Mouse (Mus musculus) ovary, postnatal 36 days (tissue): ENCODE data around the gene Mark3.
A peak's percentile ranks its signal among the peaks of the same experiment; 100 is the strongest.
"Not testable (repeated sequence)": the region's sequence is repeated elsewhere in the genome, so short reads cannot be mapped to it uniquely, and the experiment has no call there.

ENCODE experiments used
- DNase-seq: peaks from one replicate; pipeline ENCODE4 v3.0.0; 2022; ENCODE audit warnings: low spot score, mixed read lengths

The Mark3 gene

DNA sequence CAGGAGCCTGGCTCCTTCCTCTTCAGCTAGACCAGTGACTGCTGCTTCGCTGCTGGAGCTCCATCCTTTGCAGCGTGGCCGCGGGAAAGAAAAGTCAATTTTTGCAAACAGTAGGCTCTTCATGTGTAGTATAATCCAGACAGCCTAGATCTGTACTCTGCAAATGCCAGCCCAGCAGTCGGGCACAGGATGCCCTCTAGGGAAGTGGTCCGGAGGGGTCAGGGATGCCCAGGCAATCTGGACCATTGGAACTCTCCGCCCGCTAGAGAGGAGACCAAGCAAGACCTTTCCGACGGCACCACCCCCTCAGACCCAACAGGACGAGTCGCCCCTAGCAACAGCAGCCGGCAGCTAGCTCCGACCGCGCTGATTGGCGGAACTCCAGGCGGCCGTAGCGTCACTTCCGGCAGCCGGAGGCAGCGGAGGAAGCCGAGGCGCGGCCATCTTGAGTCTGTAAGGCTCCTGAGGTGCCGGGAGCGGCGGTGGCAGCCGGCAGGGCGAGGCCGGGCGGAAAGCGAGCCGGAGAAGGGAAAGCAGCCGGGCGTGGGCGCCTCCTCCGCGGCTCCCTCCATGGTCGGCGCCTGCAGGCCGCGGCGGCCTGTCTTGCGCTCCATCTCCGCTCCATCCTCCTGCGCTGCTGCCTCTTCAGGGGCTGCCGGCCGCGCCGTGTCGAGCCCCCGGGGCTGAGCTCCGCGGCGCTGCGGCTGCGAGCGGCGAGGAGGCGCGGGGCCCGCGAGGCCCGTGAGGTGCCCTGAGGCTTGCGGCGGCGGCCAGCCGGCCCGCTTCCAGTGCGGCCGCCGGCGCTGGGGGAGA, at the start of gene Mark3:
Mark3 (plus strand) TSS at position 450 of the 813 bp plus-strand sequence.
- peak; percentile 97 for DNase-seq

DNA sequence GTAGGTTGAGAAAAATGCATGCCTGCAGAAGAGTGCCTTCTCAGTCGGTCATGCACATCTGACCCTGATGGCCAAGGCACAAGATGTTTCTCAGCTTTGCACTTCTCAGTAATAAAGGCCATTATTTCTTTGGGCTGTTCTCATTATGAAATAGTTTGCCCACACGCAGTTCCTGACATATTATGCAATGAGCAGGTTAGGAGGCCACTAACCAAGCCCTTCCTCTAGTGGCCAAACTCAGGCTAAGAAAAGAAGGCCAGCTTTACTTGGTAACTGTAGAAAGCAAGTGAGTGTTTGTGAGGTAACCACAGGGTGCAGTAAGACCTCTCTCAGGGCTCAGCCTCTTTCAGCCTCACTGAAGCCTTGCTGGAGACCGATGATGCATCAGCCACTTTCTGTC, 49.4 kb upstream of the Mark3 start:
- DNase-seq = no peak

- DNase-seq = no peak
Measured at GRCm38 (mm10) chr12:111527643-111528281, 46.6 kb upstream of the Mark3 start.

DNA sequence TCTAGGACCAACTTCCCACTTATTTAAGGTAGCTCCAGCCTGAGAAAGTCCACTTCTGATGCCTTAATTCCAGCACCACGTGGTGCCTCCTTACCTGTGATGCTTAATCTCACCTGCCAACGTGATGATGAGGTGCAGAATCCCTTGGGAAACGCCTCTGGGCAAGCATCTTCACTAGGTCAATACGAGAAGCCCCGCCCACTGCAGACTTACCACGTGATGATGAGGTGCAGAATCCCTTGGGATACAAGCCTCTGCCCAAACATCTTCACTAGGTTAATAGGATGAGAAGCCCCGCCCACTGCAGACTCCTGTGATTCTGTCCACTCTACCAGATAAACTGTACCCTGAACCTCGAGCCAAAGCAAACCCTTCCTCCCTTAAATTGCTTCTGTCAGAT, 45.1 kb upstream of the Mark3 start:
- DNase-seq = no peak

- no peak for DNase-seq
Measured at GRCm38 (mm10) chr12:111533096-111533794, 41.1 kb upstream of the Mark3 start.

GRCm38 (mm10) chr12:111535281-111535680, 39.0 kb upstream of the Mark3 start:
- DNase-seq = no peak

DNA sequence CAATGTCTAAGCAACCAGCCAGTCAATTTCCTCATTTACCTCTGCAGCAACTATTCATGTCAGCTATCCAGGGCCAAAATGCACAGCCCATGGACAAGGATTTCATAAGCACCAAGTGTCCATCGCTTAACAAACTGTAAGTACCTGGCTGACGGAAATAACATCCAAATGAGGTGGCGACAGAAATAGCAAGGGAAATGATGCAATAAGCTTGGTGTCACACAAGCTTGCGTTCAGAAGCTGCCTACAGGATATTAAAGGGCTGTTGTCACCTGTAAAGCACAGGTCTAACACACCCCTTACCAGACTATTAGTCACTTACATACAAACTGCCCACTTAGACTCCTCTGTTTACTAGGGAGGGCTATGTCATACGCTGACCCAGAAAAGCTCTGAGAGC, 38.6 kb upstream of the Mark3 start:
- no peak for DNase-seq

DNA sequence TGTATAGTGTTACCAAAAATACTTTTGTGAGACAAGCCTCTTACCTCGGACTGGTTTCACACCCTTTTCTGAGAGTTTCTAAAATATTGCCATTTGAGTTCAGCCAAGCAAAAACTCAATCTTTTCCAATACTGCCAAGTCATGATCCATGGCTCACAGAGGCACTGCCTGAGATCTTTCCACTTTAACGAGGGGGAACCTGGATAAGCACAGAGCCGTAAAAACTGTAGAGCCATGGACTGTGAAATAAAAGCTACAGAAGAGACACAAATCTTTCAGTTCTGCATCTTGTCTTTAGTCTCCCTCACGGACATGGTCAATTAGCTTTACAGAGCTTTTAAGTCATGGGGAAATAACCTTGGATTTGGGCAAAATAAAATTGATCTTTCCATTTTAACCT, 37.6 kb upstream of the Mark3 start:
- no peak for DNase-seq

DNA sequence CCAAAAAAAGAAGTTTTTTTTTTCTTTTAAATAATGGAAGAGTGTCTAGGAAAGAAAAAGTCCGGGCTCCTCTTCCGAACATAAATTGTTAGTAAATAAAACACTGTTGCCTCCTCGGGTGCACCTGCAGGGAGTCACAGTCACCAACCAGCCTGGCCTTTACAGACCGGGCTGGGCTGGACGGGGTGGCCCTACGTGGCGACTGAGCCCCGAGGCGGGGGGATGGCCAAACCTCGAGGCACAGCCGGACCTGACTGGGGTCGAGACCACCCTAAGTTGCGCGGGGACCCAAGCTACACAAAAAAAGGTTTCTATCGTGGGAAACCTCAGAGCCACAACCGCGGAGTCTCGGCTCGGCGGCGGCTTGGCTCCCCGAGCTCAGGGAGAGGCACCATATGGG, 37.0 kb upstream of the Mark3 start:
- no peak for DNase-seq

DNA sequence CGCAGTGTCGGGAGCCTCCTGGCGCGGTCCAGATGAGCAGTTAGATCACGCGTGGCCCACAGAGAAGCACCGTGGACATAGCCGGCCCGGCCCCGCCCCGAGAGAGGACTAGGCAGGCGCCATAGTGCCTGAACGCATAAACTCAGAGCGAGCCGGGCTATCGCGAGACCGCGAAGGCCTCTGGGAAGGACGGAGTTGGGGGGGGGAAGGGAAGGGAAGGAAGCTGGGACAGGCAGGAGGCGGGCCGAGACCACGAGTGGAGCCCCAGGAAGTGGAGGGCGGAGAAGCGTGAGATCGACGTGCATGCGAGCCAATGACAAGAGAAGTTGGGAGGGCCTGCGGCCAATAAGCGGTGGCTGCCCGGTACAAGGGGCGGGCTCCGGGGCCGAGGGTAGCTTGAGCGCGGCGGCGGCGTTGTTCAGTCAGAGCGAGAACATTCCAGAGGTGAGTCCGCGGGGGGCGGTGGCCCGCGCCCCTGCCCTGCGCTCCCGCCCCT, 36.5 kb upstream of the Mark3 start, which contains the start of gene Eif5:
Eif5 (plus strand) TSS at position 221 of the 496 bp plus-strand sequence.
- peak; percentile 99 for DNase-seq

DNA sequence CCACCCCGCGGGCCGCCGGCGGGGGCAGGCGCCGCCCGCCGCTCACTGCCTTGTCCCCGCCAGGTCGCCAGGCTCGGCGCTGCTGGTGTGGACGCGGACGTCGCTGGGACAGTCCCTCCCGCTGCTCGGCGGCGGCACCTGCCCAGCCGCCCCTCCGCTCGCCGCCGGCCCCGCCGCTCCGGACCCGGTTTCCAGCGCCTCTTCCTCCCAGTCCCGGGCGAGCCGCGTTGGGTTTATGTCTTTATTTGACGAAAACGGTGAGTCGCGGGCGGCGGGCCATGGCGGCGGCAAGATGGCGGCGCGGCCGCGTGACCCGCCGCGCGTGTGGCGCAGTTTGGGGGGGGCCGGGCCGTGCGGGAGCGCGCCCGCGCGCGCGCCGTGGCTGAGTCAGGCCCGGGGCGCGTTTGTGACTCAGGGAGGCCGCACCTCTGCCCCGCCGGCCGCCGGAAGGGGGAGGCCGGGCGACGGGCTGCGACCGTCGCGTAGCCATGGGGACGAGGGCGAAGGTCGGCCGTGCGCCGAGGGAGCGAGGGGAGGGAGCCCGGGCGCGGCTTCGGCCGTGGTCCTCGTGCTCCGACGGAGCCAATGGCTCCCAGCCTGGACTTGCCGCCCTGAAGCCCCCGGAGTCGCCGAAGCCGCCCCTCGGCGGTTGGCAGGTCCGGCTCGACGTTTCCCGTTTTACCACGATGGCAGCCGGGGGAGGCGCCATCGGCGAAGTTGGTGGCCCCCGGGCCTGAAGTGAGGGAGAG, 35.9 kb upstream of the Mark3 start:
- peak; percentile 84 for DNase-seq

DNA sequence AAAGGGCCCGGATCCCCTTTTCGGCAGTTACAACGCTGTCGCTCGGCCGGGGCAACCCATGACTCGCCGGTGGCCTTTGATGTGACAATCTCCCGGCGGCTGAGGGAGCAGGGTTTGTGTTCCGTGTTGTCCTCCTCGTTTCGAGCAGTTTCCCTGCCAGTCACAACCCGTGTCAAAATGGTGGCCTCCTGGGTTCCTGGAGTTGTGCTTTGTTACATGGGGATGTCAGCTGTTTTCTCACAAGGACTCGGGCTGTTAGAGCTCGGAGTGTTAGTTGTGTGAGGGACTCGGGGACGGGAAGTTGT, 35.3 kb upstream of the Mark3 start:
- no peak for DNase-seq

GRCm38 (mm10) chr12:111547070-111547469, 27.3 kb upstream of the Mark3 start:
- DNase-seq = no peak

- DNase-seq = no peak
Measured at GRCm38 (mm10) chr12:111548555-111549289, 25.6 kb upstream of the Mark3 start.

DNA sequence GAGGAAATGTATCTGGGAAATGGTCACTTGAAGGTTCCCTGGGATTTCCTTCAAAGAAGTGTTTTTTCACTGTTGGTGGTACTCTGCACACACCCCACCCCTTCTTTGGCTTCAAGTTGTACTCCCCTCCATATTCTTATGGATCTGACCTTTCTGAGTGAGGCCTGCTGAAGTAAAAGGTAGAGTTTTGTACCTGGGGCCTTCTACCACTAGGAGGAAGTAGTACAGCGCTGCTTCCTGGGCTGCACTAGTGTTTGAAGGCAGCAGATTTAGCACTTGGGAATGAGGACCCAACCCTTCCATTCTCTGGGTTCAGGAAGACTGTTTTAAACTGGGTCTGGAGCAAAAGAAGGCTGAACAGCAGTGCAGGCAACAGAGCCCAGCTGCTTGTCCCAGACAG, 23.6 kb upstream of the Mark3 start:
- DNase-seq = no peak

GRCm38 (mm10) chr12:111552342-111552741, 22.0 kb upstream of the Mark3 start:
- DNase-seq = no peak

- DNase-seq = no peak
Measured at GRCm38 (mm10) chr12:111555357-111555756, 19.0 kb upstream of the Mark3 start.

DNA sequence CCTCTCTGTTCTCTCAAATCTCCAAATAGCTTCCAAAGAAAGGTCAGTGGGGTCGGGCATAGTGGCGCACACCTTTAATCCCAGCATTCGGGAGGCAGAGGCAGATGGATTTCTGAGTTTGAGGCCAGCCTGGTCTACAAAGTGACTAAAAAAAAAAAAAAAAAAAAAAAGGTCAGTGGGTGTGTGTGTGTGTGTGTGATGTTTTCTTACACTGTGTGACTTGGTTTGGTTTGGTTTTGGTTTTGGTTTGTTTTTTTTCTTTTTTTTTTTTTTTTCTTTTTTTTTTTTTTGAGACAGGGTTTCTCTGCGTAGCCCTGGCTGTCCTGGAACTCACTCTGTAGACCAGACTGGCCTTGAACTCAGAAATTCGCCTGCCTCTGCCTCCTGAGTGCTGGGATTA, 18.4 kb upstream of the Mark3 start:
- not testable (repeated sequence) for DNase-seq

DNA sequence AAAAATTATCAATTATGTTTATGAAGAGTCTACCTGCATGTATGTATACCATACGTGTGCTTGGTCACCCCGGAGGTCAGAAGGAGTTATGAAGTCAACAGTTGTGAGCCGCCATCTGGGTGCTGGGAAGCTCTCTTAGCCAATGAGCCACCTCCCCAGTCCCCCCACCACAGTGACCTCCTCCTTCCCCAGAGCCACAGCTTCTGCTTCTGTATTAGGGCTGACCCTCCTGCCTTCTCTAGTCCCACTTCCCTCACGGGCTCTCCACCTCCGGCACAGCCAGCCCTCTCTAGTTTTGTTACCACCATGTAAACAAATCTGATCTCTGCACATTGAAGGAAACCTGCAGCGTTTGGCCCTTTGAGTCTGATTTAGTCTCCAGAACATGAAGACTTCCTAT, 16.8 kb upstream of the Mark3 start:
- no peak for DNase-seq

DNA sequence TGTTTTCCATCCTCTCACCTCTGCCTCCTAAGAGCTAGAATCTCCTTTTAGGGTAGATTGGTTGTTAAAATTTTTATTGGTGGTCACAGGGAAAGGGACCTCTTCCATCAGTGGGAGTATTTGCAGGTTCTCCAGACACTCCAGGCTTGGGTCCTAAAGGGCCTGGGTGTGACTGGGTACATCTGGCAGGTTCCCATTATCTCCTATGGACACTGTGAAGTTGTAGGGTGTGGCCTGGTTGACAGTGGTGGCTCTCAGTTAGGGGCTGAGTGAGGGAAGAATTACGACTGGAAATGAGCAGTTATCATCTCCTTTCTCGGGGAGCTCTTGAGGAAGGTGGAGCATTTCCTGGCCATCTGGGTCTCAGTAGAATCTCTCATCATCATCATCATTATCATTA, 15.7 kb upstream of the Mark3 start:
- no peak for DNase-seq

DNA sequence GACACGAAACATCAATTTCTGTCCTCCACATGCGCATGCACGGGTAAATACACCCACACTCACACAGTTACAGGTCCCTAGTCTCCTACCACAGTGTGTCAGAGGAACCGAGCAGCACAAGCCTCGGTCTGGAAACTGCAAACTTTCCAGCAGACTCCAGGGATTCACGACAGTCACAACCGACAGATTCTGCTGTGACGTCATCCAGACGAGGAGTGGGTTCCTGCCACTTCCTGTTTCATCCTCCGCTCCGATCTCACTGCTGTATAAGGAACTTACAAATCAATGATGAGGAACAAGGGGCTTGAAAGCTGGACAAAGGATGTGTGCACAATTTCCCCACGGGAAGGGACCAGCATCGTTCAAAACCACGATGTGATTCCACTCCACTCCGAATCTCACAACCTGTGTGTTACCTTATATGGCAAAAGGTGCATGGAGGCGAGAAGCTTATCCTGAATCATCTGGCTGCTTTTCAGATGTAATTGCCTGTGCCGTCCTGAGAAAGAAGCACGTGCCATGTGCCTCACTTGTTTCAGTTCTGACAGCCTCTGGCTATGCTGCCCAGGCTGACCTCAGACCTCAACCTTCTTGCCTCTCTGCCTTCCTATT, 14.6 kb upstream of the Mark3 start:
- no peak for DNase-seq
